Mouse (Mus musculus) lung, postnatal 25 days (tissue): Measurements from ENCODE around the gene Ppp2r3a.

Experiments used
- DNase-seq: peaks from one replicate; pipeline ENCODE4 v3.0.0; 2022; ENCODE audit warnings: low spot score

The Ppp2r3a gene

GRCm38 (mm10) chr9:101250981-101251643, 483 bp downstream of the Ppp2r3a start:
- peak; percentile 61 for DNase-seq

GRCm38 (mm10) chr9:101250486-101250885, 1.1 kb downstream of the Ppp2r3a start:
- no peak for DNase-seq

GRCm38 (mm10) chr9:101249626-101250025, 2.0 kb downstream of the Ppp2r3a start:
- DNase-seq: no peak

- DNase-seq: no peak
Observed at GRCm38 (mm10) chr9:101247541-101247940, 4.1 kb downstream of the Ppp2r3a start.

- DNase-seq: no peak
Observed at GRCm38 (mm10) chr9:101245493-101245892, 6.1 kb downstream of the Ppp2r3a start.

GRCm38 (mm10) chr9:101243711-101244110, 7.9 kb downstream of the Ppp2r3a start:
- DNase-seq: no peak

GRCm38 (mm10) chr9:101240161-101240560, 11.4 kb downstream of the Ppp2r3a start:
- no peak for DNase-seq

- DNase-seq: no peak
Observed at GRCm38 (mm10) chr9:101235786-101236185, 15.8 kb downstream of the Ppp2r3a start.

GRCm38 (mm10) chr9:101232034-101232433, 19.6 kb downstream of the Ppp2r3a start:
- DNase-seq: no peak

GRCm38 (mm10) chr9:101230028-101230427, 21.6 kb downstream of the Ppp2r3a start:
- no peak for DNase-seq

GRCm38 (mm10) chr9:101228892-101229291, 22.7 kb downstream of the Ppp2r3a start:
- no peak for DNase-seq

- no peak for DNase-seq
Observed at GRCm38 (mm10) chr9:101207984-101208383, 43.6 kb downstream of the Ppp2r3a start.

GRCm38 (mm10) chr9:101206516-101206915, 45.1 kb downstream of the Ppp2r3a start:
- DNase-seq: no peak

- no peak for DNase-seq
Observed at GRCm38 (mm10) chr9:101205216-101205615, 46.4 kb downstream of the Ppp2r3a start.

- DNase-seq: no peak
Observed at GRCm38 (mm10) chr9:101204059-101204458, 47.5 kb downstream of the Ppp2r3a start.

- peak; percentile 21 for DNase-seq
Observed at GRCm38 (mm10) chr9:101200627-101201026, 51.0 kb downstream of the Ppp2r3a start.

GRCm38 (mm10) chr9:101198804-101199203, 52.8 kb downstream of the Ppp2r3a start:
- DNase-seq: no peak

- no peak for DNase-seq
Observed at GRCm38 (mm10) chr9:101198261-101198660, 53.3 kb downstream of the Ppp2r3a start.

- peak; percentile 87 for DNase-seq
Observed at GRCm38 (mm10) chr9:101181962-101182701, 69.5 kb downstream of the Ppp2r3a start.

- DNase-seq: no peak
Observed at GRCm38 (mm10) chr9:101181291-101181690, 70.3 kb downstream of the Ppp2r3a start.

GRCm38 (mm10) chr9:101180234-101180633, 71.4 kb downstream of the Ppp2r3a start:
- DNase-seq: no peak

GRCm38 (mm10) chr9:101160627-101161026, 91.0 kb downstream of the Ppp2r3a start:
- DNase-seq: peak; percentile 11

GRCm38 (mm10) chr9:101160092-101160491, 91.5 kb downstream of the Ppp2r3a start:
- no peak for DNase-seq

GRCm38 (mm10) chr9:101159431-101159830, 92.2 kb downstream of the Ppp2r3a start:
- DNase-seq: peak; percentile 63
